Mouse (Mus musculus) lung, adult 2 months (tissue): ENCODE data around the gene Fry.

ENCODE experiments used
- CTCF ChIP-seq: fragments of 200-500 bp; IDR thresholded peaks from 2 replicates; pipeline ENCODE4 v1.5.1; 2011; ENCODE audit warnings: mild to moderate bottlenecking, low read length, control low read depth; ENCODE audit not compliant: insufficient read depth
- POLR2A ChIP-seq: fragments of 200-500 bp; IDR thresholded peaks from 2 replicates; pipeline ENCODE4 v1.6.1; 2011; ENCODE audit warnings: low read depth, mild to moderate bottlenecking, control low read depth, low read length, borderline replicate concordance; ENCODE audit errors: extremely low read depth

- TF ChIP-seq CTCF: no peak
- TF ChIP-seq POLR2A: no peak
Observed at GRCm38 (mm10) chr5:150221806-150222205, 103.4 kb downstream of the Fry start.
